Mouse (Mus musculus) liver, embryonic 14 days (tissue): ENCODE measurements around the gene Pla2g7. TPM values are rescaled to one million over a fixed set of nuclear protein-coding genes. Genes with fewer than 3 reads are reported as not detected.

ENCODE experiments used
- polyA plus RNA-seq: library from polyadenylated mRNA; depleted of rRNA; stranded (reverse); fragments of >200 nt; gene quantifications from 2 replicates; pipeline ENCODE4 v1.2.3, GENCODE M21; 2012; rRNA removed

Gene Pla2g7
- 3.9 and 4.6 TPM in 2 replicates for polyA plus RNA-seq

GRCm38 (mm10) chr17:43567992-43568888 lies at the start of gene Pla2g7:
Pla2g7 (plus strand) TSS chr17:43568098.

GRCm38 (mm10) chr17:43543539-43543938 lies 24.4 kb upstream of the Pla2g7 start, which contains the start of gene Ankrd66:
Ankrd66 (minus strand) TSS chr17:43543639.

GRCm38 (mm10) chr17:43629496-43630426 lies 61.9 kb downstream of the Pla2g7 start, which contains the start of gene Tdrd6:
Tdrd6 (minus strand) TSS chr17:43630299.

Other genes starting within 250 kb of the Pla2g7 start
- gene Adgrf5, start 207.6 kb upstream of the Pla2g7 start, polyA plus RNA-seq: 2.1 TPM in 2 replicates
- 0.01 and 0.02 TPM in 2 replicates for gene Mep1a, start 65.3 kb upstream of the Pla2g7 start, polyA plus RNA-seq
- 0.02 TPM in 2 replicates for gene Ankrd66, start 24.5 kb upstream of the Pla2g7 start, polyA plus RNA-seq
- gene Tdrd6, start 62.2 kb downstream of the Pla2g7 start, polyA plus RNA-seq: 0.10 and 0.13 TPM in 2 replicates
- gene Slc25a27, start 99.1 kb downstream of the Pla2g7 start, polyA plus RNA-seq: 0.48 and 0.58 TPM in 2 replicates
- 1.4 and 2.2 TPM in 2 replicates for gene Cyp39a1, start 99.3 kb downstream of the Pla2g7 start, polyA plus RNA-seq
- 0.54 and 0.55 TPM in 2 replicates for gene Rcan2, start 233.3 kb downstream of the Pla2g7 start, polyA plus RNA-seq